Mouse (Mus musculus): ENCODE measurements around the gene Hdhd5. TPM values are rescaled to one million over a fixed set of nuclear protein-coding genes. Genes with fewer than 3 reads are reported as not detected.

Hdhd5 gene
- polyA plus RNA-seq, 1 experiment = 17.5 TPM

DNA sequence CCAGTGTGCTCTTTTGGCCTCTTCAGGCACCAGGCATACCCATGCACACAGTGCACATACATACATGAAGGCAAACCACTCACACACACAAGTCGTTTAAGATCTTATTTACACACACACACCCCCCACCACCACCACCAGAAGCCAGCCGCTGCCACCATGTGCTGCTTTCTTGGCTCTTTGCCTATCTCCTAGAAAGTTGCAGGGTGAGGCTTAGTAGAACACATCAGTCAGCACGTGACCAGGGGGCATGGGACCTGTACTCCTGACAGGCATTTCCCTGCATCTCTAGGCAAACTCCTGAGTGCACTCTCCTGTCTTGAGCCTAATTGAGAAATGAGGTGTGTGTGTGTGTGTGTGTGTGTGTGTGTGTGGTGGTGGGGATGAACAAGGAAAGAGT, 46.1 kb downstream of the Hdhd5 start:
- H3K36me3 ChIP-seq (ENCODE audit: control insufficient read depth, insufficient read depth, low read length, poor library complexity, severe bottlenecking) = no peaks in the 10 kb centered on the region
- no peaks in the 10 kb centered on the region for H3K27me3 ChIP-seq (ENCODE audit: control insufficient read depth, insufficient read depth, low read length, poor library complexity, severe bottlenecking)
- no peak overlapping the region for H3K4me3 ChIP-seq (ENCODE audit: low read depth, low read length)
- H3K4me1 ChIP-seq (ENCODE audit: control insufficient read depth, insufficient read depth, low read length) = no peaks in the 10 kb centered on the region
- H3K9me3 ChIP-seq (replicated peaks; ENCODE audit: control insufficient read depth, insufficient read depth, low read length, poor library complexity, severe bottlenecking) = no peaks in the 10 kb centered on the region
- no peak overlapping the region for H3K9ac ChIP-seq (ENCODE audit: low read depth, poor library complexity, severe bottlenecking)
- TF ChIP-seq POLR2A (IDR thresholded peaks at IDR 0.05; ENCODE audit: insufficient read depth, low read length) = no peak
- TF ChIP-seq CTCF (IDR thresholded peaks at IDR 0.05; ENCODE audit: low read depth, low read length) = no peak
- no peak for TF ChIP-seq EP300 (IDR thresholded peaks at IDR 0.05; ENCODE audit: insufficient read depth, low read depth, low read length)
- no peak overlapping the region for H3K27ac ChIP-seq (ENCODE audit: insufficient read depth, low read length)

- Histone ChIP-seq H3K27ac (ENCODE audit: insufficient read depth, low read length) (no peak overlapping the region), H3K9ac (ENCODE audit: low read depth, poor library complexity, severe bottlenecking) (no peak overlapping the region)
- TF ChIP-seq POLR2A (IDR thresholded peaks at IDR 0.05; ENCODE audit: insufficient read depth, low read length) (no peak), CTCF (IDR thresholded peaks at IDR 0.05; ENCODE audit: low read depth, low read length) (peak; percentile 65)
These were observed 47.9 kb downstream of the Hdhd5 start for GRCm38 (mm10) chr6:120483211-120483626.

DNA sequence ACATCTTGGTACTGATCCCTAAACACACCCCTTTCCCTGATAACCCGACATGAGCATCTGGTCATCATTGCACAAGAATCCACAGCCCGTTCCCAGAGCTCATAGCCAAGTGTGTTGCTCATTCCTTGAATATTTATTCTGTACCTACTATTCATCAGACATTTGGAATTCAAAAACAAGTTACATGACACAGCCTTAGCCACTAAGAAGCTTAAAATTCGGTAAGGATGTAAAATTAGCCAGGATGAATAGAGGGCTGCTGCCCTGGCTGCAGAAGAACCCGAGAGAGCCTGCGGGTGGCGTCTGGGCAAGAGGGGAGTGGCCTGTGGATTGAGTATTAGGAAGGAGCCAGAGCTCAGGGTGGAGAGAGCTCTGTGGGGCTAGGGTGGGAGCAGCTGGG, 48.4 kb downstream of the Hdhd5 start:
- TF ChIP-seq CTCF (IDR thresholded peaks at IDR 0.05; ENCODE audit: low read depth, low read length) (no peak), EP300 (IDR thresholded peaks at IDR 0.05; ENCODE audit: insufficient read depth, low read depth, low read length) (no peak)
- Histone ChIP-seq H3K4me1 (ENCODE audit: control insufficient read depth, insufficient read depth, low read length) (no peaks in the 10 kb centered on the region), H3K27me3 (ENCODE audit: control insufficient read depth, insufficient read depth, low read length, poor library complexity, severe bottlenecking) (no peaks in the 10 kb centered on the region), H3K36me3 (ENCODE audit: control insufficient read depth, insufficient read depth, low read length, poor library complexity, severe bottlenecking) (no peaks in the 10 kb centered on the region), H3K9me3 (replicated peaks; ENCODE audit: control insufficient read depth, insufficient read depth, low read length, poor library complexity, severe bottlenecking) (no peaks in the 10 kb centered on the region), H3K27ac (ENCODE audit: insufficient read depth, low read length) (no peak overlapping the region), H3K9ac (ENCODE audit: low read depth, poor library complexity, severe bottlenecking) (no peak overlapping the region), H3K4me3 (ENCODE audit: low read depth, low read length) (no peak overlapping the region)

More at GRCm38 (mm10) chr6:120483211-120483626, 47.9 kb downstream of the Hdhd5 start:
- Histone ChIP-seq H3K9me3 (replicated peaks; ENCODE audit: control insufficient read depth, insufficient read depth, low read length, poor library complexity, severe bottlenecking) (no peaks in the 10 kb centered on the region), H3K4me1 (ENCODE audit: control insufficient read depth, insufficient read depth, low read length) (no peaks in the 10 kb centered on the region), H3K36me3 (ENCODE audit: control insufficient read depth, insufficient read depth, low read length, poor library complexity, severe bottlenecking) (no peaks in the 10 kb centered on the region), H3K27me3 (ENCODE audit: control insufficient read depth, insufficient read depth, low read length, poor library complexity, severe bottlenecking) (no peaks in the 10 kb centered on the region), H3K4me3 (ENCODE audit: low read depth, low read length) (no peak overlapping the region)

GRCm38 (mm10) chr6:120482021-120482420, 49.1 kb downstream of the Hdhd5 start:
- Histone ChIP-seq H3K9ac (ENCODE audit: low read depth, poor library complexity, severe bottlenecking) (no peak overlapping the region), H3K27me3 (ENCODE audit: control insufficient read depth, insufficient read depth, low read length, poor library complexity, severe bottlenecking) (no peaks in the 10 kb centered on the region), H3K27ac (ENCODE audit: insufficient read depth, low read length) (no peak overlapping the region), H3K36me3 (ENCODE audit: control insufficient read depth, insufficient read depth, low read length, poor library complexity, severe bottlenecking) (no peaks in the 10 kb centered on the region), H3K9me3 (replicated peaks; ENCODE audit: control insufficient read depth, insufficient read depth, low read length, poor library complexity, severe bottlenecking) (no peaks in the 10 kb centered on the region), H3K4me3 (ENCODE audit: low read depth, low read length) (no peak overlapping the region), H3K4me1 (ENCODE audit: control insufficient read depth, insufficient read depth, low read length) (no peaks in the 10 kb centered on the region)
- TF ChIP-seq CTCF (IDR thresholded peaks at IDR 0.05; ENCODE audit: low read depth, low read length) = no peak
- no peak for TF ChIP-seq POLR2A (IDR thresholded peaks at IDR 0.05; ENCODE audit: insufficient read depth, low read length)
- no peak for TF ChIP-seq EP300 (IDR thresholded peaks at IDR 0.05; ENCODE audit: insufficient read depth, low read depth, low read length)

GRCm38 (mm10) chr6:120481538-120481937, 49.6 kb downstream of the Hdhd5 start:
- H3K9ac ChIP-seq (ENCODE audit: low read depth, poor library complexity, severe bottlenecking) = no peak overlapping the region
- H3K36me3 ChIP-seq (ENCODE audit: control insufficient read depth, insufficient read depth, low read length, poor library complexity, severe bottlenecking) = no peaks in the 10 kb centered on the region
- no peaks in the 10 kb centered on the region for H3K9me3 ChIP-seq (replicated peaks; ENCODE audit: control insufficient read depth, insufficient read depth, low read length, poor library complexity, severe bottlenecking)
- no peaks in the 10 kb centered on the region for H3K4me1 ChIP-seq (ENCODE audit: control insufficient read depth, insufficient read depth, low read length)
- no peak overlapping the region for H3K27ac ChIP-seq (ENCODE audit: insufficient read depth, low read length)
- no peak overlapping the region for H3K4me3 ChIP-seq (ENCODE audit: low read depth, low read length)
- TF ChIP-seq CTCF (IDR thresholded peaks at IDR 0.05; ENCODE audit: low read depth, low read length) = peak; percentile 55
- no peak for TF ChIP-seq POLR2A (IDR thresholded peaks at IDR 0.05; ENCODE audit: insufficient read depth, low read length)
- TF ChIP-seq EP300 (IDR thresholded peaks at IDR 0.05; ENCODE audit: insufficient read depth, low read depth, low read length) = no peak
- H3K27me3 ChIP-seq (ENCODE audit: control insufficient read depth, insufficient read depth, low read length, poor library complexity, severe bottlenecking) = no peaks in the 10 kb centered on the region

GRCm38 (mm10) chr6:120480361-120480760, 50.8 kb downstream of the Hdhd5 start:
- no peak for TF ChIP-seq CTCF (IDR thresholded peaks at IDR 0.05; ENCODE audit: low read depth, low read length)
- no peak for TF ChIP-seq EP300 (IDR thresholded peaks at IDR 0.05; ENCODE audit: insufficient read depth, low read depth, low read length)
- no peak for TF ChIP-seq POLR2A (IDR thresholded peaks at IDR 0.05; ENCODE audit: insufficient read depth, low read length)
- Histone ChIP-seq H3K9ac (ENCODE audit: low read depth, poor library complexity, severe bottlenecking) (no peak overlapping the region), H3K4me3 (ENCODE audit: low read depth, low read length) (no peak overlapping the region), H3K36me3 (ENCODE audit: control insufficient read depth, insufficient read depth, low read length, poor library complexity, severe bottlenecking) (no peaks in the 10 kb centered on the region), H3K27me3 (ENCODE audit: control insufficient read depth, insufficient read depth, low read length, poor library complexity, severe bottlenecking) (no peaks in the 10 kb centered on the region), H3K9me3 (replicated peaks; ENCODE audit: control insufficient read depth, insufficient read depth, low read length, poor library complexity, severe bottlenecking) (no peaks in the 10 kb centered on the region), H3K4me1 (ENCODE audit: control insufficient read depth, insufficient read depth, low read length) (no peaks in the 10 kb centered on the region), H3K27ac (ENCODE audit: insufficient read depth, low read length) (no peak overlapping the region)

All from ES-Bruce4 (cell line).